Mouse (Mus musculus): ENCODE data around the gene Dusp2. TPM values are rescaled to one million over a fixed set of nuclear protein-coding genes. Genes with fewer than 3 reads are reported as not detected.
A peak's percentile ranks its signal among the peaks of the same experiment; 100 is the strongest.

The Dusp2 gene
- polyA plus RNA-seq, 1 experiment from 2014 or later = 10.3 TPM

- H3K27ac ChIP-seq = no peak overlapping the region
- H3K4me1 ChIP-seq (replicated peaks; ENCODE audit: insufficient read depth, low read length) = no peaks in the 10 kb centered on the region
- no peak overlapping the region for H3K4me2 ChIP-seq (ENCODE audit: low read length)
- H3K9ac ChIP-seq (ENCODE audit: low read depth, low read length) = no peak overlapping the region
- no peaks in the 10 kb centered on the region for H3K9me3 ChIP-seq (replicated peaks; ENCODE audit: low read length)
- WGBS = 72% methylated on average over 6 of the region's 6 CpGs
- DNase-seq (ENCODE audit: low spot score) = no peak
- H3K4me3 ChIP-seq (replicated peaks; ENCODE audit: low read depth, low read length) = no peak overlapping the region
- no peaks in the 10 kb centered on the region for H3K27me3 ChIP-seq (ENCODE audit: insufficient read depth, low read length)
- no peaks in the 10 kb centered on the region for H3K36me3 ChIP-seq (ENCODE audit: insufficient read depth, low read length)
- no peak for ATAC-seq (replicated peaks; ENCODE audit: low FRiP score, low read depth)
- TF ChIP-seq CTCF (IDR thresholded peaks at IDR 0.05; ENCODE audit: low read depth) = no peak
These were observed 13.2 kb upstream of the Dusp2 start for GRCm38 (mm10) chr2:127322671-127323285.

- no peak for ATAC-seq (replicated peaks; ENCODE audit: low FRiP score, low read depth)
- WGBS = 96% methylated on average over 1 of the region's 1 CpGs
- no peak overlapping the region for H3K4me3 ChIP-seq (replicated peaks; ENCODE audit: low read depth, low read length)
- no peaks in the 10 kb centered on the region for H3K9me3 ChIP-seq (replicated peaks; ENCODE audit: low read length)
- no peak overlapping the region for H3K27ac ChIP-seq
- TF ChIP-seq CTCF (IDR thresholded peaks at IDR 0.05; ENCODE audit: low read depth) = no peak
- no peaks in the 10 kb centered on the region for H3K27me3 ChIP-seq (ENCODE audit: insufficient read depth, low read length)
- H3K36me3 ChIP-seq (ENCODE audit: insufficient read depth, low read length) = no peaks in the 10 kb centered on the region
- no peak overlapping the region for H3K4me2 ChIP-seq (ENCODE audit: low read length)
- no peak for DNase-seq (ENCODE audit: low spot score)
- H3K4me1 ChIP-seq (replicated peaks; ENCODE audit: insufficient read depth, low read length) = no peaks in the 10 kb centered on the region
- H3K9ac ChIP-seq (ENCODE audit: low read depth, low read length) = no peak overlapping the region
These were observed 12.3 kb upstream of the Dusp2 start for GRCm38 (mm10) chr2:127323667-127324066.

GRCm38 (mm10) chr2:127324456-127324855 lies 11.5 kb upstream of the Dusp2 start:
- Histone ChIP-seq H3K36me3 (ENCODE audit: insufficient read depth, low read length) (no peaks in the 10 kb centered on the region), H3K4me1 (replicated peaks; ENCODE audit: insufficient read depth, low read length) (peaks cover 2% of the 10 kb centered on the region; the same call in 1 of the 2 replicates), H3K4me2 (ENCODE audit: low read length) (no peak overlapping the region), H3K27me3 (ENCODE audit: insufficient read depth, low read length) (no peaks in the 10 kb centered on the region), H3K9me3 (replicated peaks; ENCODE audit: low read length) (no peaks in the 10 kb centered on the region), H3K9ac (ENCODE audit: low read depth, low read length) (no peak overlapping the region), H3K27ac (no peak overlapping the region), H3K4me3 (replicated peaks; ENCODE audit: low read depth, low read length) (no peak overlapping the region)
- DNase-seq (ENCODE audit: low spot score) (no peak), ATAC-seq (replicated peaks; ENCODE audit: low FRiP score, low read depth) (no peak)
- TF ChIP-seq CTCF (IDR thresholded peaks at IDR 0.05; ENCODE audit: low read depth) = no peak
- 45% methylated on average over 7 of the region's 7 CpGs for WGBS

- 69% methylated on average over 12 of the region's 12 CpGs for WGBS
- TF ChIP-seq CTCF (IDR thresholded peaks at IDR 0.05; ENCODE audit: low read depth) = no peak
- ATAC-seq (replicated peaks; ENCODE audit: low FRiP score, low read depth) (peak; percentile 41; the same call in 1 of the 2 replicates), DNase-seq (ENCODE audit: low spot score) (peak; percentile 57)
- H3K4me2 ChIP-seq (ENCODE audit: low read length) = no peak overlapping the region
- H3K9ac ChIP-seq (ENCODE audit: low read depth, low read length) = no peak overlapping the region
- H3K27ac ChIP-seq = no peak overlapping the region
- no peaks in the 10 kb centered on the region for H3K36me3 ChIP-seq (ENCODE audit: insufficient read depth, low read length)
- no peak overlapping the region for H3K4me3 ChIP-seq (replicated peaks; ENCODE audit: low read depth, low read length)
- H3K27me3 ChIP-seq (ENCODE audit: insufficient read depth, low read length) = no peaks in the 10 kb centered on the region
- peaks cover 5% of the 10 kb centered on the region; the same call in 1 of the 2 replicates for H3K4me1 ChIP-seq (replicated peaks; ENCODE audit: insufficient read depth, low read length)
- no peaks in the 10 kb centered on the region for H3K9me3 ChIP-seq (replicated peaks; ENCODE audit: low read length)
These were observed 7.7 kb upstream of the Dusp2 start for GRCm38 (mm10) chr2:127328090-127328851.

GRCm38 (mm10) chr2:127332807-127333570 lies 3.0 kb upstream of the Dusp2 start:
- H3K4me1 ChIP-seq (replicated peaks; ENCODE audit: insufficient read depth, low read length) = peaks cover 15% of the 10 kb centered on the region
- no peak overlapping the region for H3K4me3 ChIP-seq (replicated peaks; ENCODE audit: low read depth, low read length)
- no peaks in the 10 kb centered on the region for H3K36me3 ChIP-seq (ENCODE audit: insufficient read depth, low read length)
- DNase-seq (ENCODE audit: low spot score) = no peak
- ATAC-seq (replicated peaks; ENCODE audit: low FRiP score, low read depth) = no peak
- H3K9ac ChIP-seq (ENCODE audit: low read depth, low read length) = no peak overlapping the region
- WGBS = 78% methylated on average over 14 of the region's 14 CpGs
- no peaks in the 10 kb centered on the region for H3K27me3 ChIP-seq (ENCODE audit: insufficient read depth, low read length)
- no peak overlapping the region for H3K27ac ChIP-seq
- H3K9me3 ChIP-seq (replicated peaks; ENCODE audit: low read length) = no peaks in the 10 kb centered on the region
- TF ChIP-seq CTCF (IDR thresholded peaks at IDR 0.05; ENCODE audit: low read depth) = no peak
- H3K4me2 ChIP-seq (ENCODE audit: low read length) = no peak overlapping the region

- ATAC-seq (replicated peaks; ENCODE audit: low FRiP score, low read depth) (no peak), DNase-seq (ENCODE audit: low spot score) (no peak)
- Histone ChIP-seq H3K9ac (ENCODE audit: low read depth, low read length) (no peak overlapping the region), H3K4me3 (replicated peaks; ENCODE audit: low read depth, low read length) (no peak overlapping the region), H3K27me3 (ENCODE audit: insufficient read depth, low read length) (no peaks in the 10 kb centered on the region), H3K9me3 (replicated peaks; ENCODE audit: low read length) (no peaks in the 10 kb centered on the region), H3K36me3 (ENCODE audit: insufficient read depth, low read length) (no peaks in the 10 kb centered on the region), H3K4me2 (ENCODE audit: low read length) (no peak overlapping the region), H3K27ac (no peak overlapping the region), H3K4me1 (replicated peaks; ENCODE audit: insufficient read depth, low read length) (peaks cover 15% of the 10 kb centered on the region)
- no peak for TF ChIP-seq CTCF (IDR thresholded peaks at IDR 0.05; ENCODE audit: low read depth)
- 70% methylated on average over 5 of the region's 5 CpGs for WGBS
These were observed 1.9 kb upstream of the Dusp2 start for GRCm38 (mm10) chr2:127333945-127334603.

All from kidney, postnatal 0 days (tissue).